Comparison of ENCODE assay signal across 18 mouse cellular contexts in genomic region chr6:82059896-82060295, GRCm38 (mm10).
"Had no signal": no experiment of that assay in that cellular context is flagged by ENCODE, and none has a peak within 500 bp of the region (broad histone marks: within the 10 kb centered on the region; RNA-seq: fewer than 3 reads in every experiment).

No protein-coding gene starts in this region.

- H3K36me3 ChIP-seq: intestine, embryonic 15.5 days; liver, embryonic 13.5 days; midbrain, embryonic 10.5 days; midbrain, embryonic 13.5 days; neural tube, embryonic 12.5 days had no signal

- ATAC-seq: intestine, embryonic 15.5 days; midbrain, embryonic 13.5 days; midbrain, embryonic 16.5 days had no signal

- H3K4me3 ChIP-seq: intestine, embryonic 15.5 days; kidney, embryonic 15.5 days; left cerebral cortex, adult 2 months; liver, embryonic 13.5 days; megakaryocyte, embryonic 14.5 days; midbrain, embryonic 10.5 days; midbrain, embryonic 13.5 days; neural tube, embryonic 12.5 days had no signal

- H3K4me1 ChIP-seq: liver, embryonic 13.5 days; megakaryocyte, embryonic 14.5 days; midbrain, embryonic 10.5 days; midbrain, embryonic 13.5 days; neural tube, embryonic 12.5 days had no signal

- H3K9me3 ChIP-seq: intestine, embryonic 15.5 days; kidney, embryonic 15.5 days; liver, embryonic 13.5 days; midbrain, embryonic 10.5 days; midbrain, embryonic 13.5 days; neural tube, embryonic 12.5 days had no signal

- H3K9ac ChIP-seq: intestine, embryonic 15.5 days; kidney, embryonic 15.5 days; liver, embryonic 13.5 days; midbrain, embryonic 13.5 days; neural tube, embryonic 12.5 days had no signal

- H3K27me3 ChIP-seq: intestine, embryonic 15.5 days; kidney, embryonic 15.5 days; liver, embryonic 13.5 days; midbrain, embryonic 13.5 days; neural tube, embryonic 12.5 days had no signal

- DNase-seq: kidney, adult 11 months; kidney, adult 8-10 months; kidney, postnatal 10 days; kidney, postnatal 36 days; layer of hippocampus, postnatal 36 days; liver, embryonic 13.5 days; lung, postnatal 36 days; retina, postnatal 1 day; thymus, adult 18-20 months; thymus, postnatal 36 days had no signal

- H3K27ac ChIP-seq: intestine, embryonic 15.5 days; kidney, embryonic 15.5 days; left cerebral cortex, adult 2 months; liver, embryonic 13.5 days; midbrain, embryonic 10.5 days; midbrain, embryonic 13.5 days; neural tube, embryonic 12.5 days had no signal

- H3K4me2 ChIP-seq: intestine, embryonic 15.5 days; kidney, embryonic 15.5 days; liver, embryonic 13.5 days; midbrain, embryonic 13.5 days; neural tube, embryonic 12.5 days had no signal
